Mouse (Mus musculus): ENCODE measurements around the gene 1810049J17Rik.

GRCm38 (mm10) chr15:12291757-12292156 is 29.9 kb downstream of the 1810049J17Rik start:
- no peak for TF ChIP-seq CTCF (conservative IDR thresholded peaks at IDR 0.05; ENCODE audit: insufficient read depth, insufficient read length, low read depth, low read length)
- no peak for TF ChIP-seq POLR2A (IDR thresholded peaks at IDR 0.05; ENCODE audit: low read depth, low read length)
